Mouse (Mus musculus) heart, adult 9 months (tissue): ENCODE measurements around the gene Adck1.
"Not testable (repeated sequence)": the region's sequence is repeated elsewhere in the genome, so short reads cannot be mapped to it uniquely, and the experiment has no call there.

Experiments used
- DNase-seq, 2 experiments: peaks; one replicate each; pipeline ENCODE4 v3.0.0; 2022; ENCODE audit warnings: low spot score in 2 of 2

The Adck1 gene

GRCm38 (mm10) chr12:88360441-88361119 is at the start of gene Adck1:
Adck1 (plus strand) TSS chr12:88360554.
- peak; percentile 87 to 91 for DNase-seq

- DNase-seq: no peak
Observed at GRCm38 (mm10) chr12:88314556-88314955, 45.8 kb upstream of the Adck1 start.

DNA sequence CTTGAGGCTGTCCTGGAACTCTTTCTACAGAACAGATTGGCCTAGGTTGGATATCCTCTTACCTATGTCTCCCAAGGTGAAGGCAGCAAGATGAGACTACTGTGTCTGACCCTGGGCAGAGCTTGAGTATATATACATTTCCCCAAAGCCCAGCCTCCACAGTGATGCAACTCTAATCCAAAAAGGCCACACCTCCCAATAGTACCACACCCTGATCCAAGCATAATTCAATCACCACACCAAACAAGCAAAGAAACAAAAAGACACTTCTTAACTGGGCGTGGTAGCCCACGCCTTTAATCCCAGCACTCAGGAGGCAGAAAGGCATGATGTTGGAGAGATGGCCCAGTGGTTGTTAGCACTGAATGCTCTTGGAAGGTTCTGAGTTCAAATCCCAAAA is 36.4 kb upstream of the Adck1 start, which contains the start of gene Gm5039:
Gene Gm5039, minus strand, starts transcription at position 101 of the 400 bp plus-strand sequence.
- not testable (repeated sequence) for DNase-seq

DNA sequence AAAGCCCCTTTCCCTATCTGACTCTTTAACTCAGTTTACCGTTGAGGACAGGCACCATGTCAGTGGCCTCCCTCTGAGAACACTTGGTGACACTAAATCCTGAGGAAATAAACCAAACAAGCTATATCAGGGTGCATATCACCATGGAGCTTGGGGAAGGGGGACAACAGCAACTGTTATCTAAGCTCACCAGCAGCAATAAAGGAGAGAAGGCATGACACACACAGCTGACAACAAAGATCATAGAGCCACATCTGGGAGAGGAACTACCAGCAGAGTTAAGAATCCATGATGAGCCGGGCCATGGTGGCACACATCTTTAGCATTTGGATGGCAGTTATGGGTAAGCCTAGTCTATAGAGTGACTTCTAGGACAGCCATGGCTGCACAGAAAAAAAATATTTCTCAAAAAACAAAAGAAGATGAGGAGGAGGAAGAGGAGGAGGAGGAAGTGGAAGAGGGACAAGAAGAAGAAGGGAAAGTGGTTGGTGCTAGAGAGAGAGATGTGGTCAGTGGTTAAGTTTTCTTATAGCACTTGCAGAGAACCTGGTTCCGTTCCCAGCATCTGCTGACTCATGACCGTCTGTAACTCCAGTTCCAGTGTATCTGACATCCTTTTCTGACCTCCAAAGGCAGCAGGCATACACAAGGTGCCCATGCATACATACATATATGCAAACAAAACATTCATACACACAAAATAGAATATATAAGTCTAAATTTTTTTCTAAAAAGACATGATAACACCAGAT is 23.5 kb upstream of the Adck1 start:
- not testable (repeated sequence) for DNase-seq

DNA sequence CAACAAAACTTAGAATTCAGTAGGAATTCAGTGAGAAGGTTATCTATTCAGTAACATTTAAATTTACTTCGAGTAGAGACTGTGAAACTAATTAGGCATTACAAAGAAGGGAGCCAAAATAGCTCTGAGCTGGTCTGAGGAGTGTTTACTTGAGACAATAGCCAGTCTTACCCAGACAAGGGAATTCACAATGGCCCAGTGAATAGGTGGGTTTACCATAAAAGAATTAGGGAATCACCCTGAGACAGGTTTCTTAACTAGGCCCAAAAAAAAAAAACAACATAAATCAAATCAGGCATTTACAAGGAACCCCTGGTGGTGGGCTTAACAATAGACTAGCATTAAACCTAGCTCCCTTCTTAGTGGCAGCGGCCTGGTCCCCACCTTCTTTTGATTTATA is 19.1 kb upstream of the Adck1 start:
- not testable (repeated sequence) for DNase-seq

DNA sequence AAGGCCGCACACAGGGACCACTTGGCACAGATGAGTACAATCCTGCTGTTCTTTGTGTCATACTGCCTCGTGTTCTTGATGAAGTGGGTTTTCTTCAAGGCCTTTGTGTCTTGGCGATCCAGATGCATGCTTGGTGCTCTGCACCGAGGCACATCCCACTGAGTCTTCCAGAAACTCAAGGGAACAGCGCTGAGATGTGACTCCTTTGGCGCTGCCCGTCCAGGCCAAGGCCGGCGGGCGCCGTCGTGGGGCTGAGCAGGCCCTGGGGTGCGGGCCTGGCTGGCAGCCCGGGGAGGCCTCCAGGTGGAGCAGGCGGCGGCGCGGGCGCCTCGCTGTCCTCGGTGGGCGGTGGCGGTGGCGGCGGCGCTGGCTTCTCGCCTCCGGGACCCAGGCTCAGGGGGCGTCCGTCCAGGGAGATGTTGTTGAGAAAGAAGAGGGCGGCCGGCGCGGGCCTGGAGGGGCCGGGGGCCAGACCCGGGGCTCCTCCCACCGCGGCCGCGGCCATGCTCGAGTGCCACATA is 6.1 kb upstream of the Adck1 start:
- DNase-seq: no peak

GRCm38 (mm10) chr12:88361120-88361445 is 729 bp downstream of the Adck1 start:
- no peak for DNase-seq

GRCm38 (mm10) chr12:88367673-88368072 is 7.3 kb downstream of the Adck1 start:
- no peak for DNase-seq

- DNase-seq: no peak
Observed at GRCm38 (mm10) chr12:88368618-88369017, 8.3 kb downstream of the Adck1 start.

DNA sequence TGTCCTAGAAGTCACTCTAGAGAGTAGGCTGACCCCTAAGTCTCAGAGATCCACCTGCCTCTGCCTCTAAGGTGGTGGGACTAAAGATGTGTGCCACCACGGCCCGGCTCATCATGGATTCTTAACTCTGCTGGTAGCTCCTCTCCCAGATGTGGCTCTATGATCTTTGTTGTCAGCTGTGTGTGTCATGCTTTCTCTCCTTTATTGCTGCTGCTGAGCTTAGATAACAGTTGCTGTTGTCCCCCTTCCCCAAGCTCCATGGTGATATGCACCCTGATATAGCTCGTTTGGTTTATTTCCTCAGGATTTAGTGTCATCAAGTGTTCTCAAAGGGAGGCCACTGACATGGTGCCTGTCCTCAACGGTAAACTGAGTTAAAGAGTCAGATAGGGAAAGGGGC is 9.3 kb downstream of the Adck1 start:
- DNase-seq: not testable (repeated sequence)

GRCm38 (mm10) chr12:88370321-88370720 is 10.0 kb downstream of the Adck1 start:
- not testable (repeated sequence) for DNase-seq

- no peak for DNase-seq
Observed at GRCm38 (mm10) chr12:88372018-88372417, 11.7 kb downstream of the Adck1 start.

- DNase-seq: no peak
Observed at GRCm38 (mm10) chr12:88376820-88377219, 16.5 kb downstream of the Adck1 start.

DNA sequence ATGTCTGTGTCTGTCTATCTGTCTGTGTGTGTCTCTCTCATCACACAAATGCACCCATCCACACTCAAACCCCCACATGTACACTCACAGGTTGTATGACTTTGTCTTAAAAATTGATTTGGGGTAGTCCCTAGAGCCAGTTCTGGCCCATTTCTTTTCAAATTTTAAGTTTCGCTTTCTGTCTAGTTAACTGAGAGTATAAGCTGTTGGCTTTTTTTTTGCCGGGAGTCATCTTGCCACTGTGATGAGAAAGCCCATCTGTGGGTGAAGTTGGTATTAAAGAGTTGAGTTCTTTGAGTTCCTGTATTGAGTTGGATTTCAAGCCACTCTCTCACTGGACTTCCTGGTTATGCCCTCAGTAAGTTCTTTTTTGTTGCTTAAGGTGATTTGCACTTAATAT is 17.9 kb downstream of the Adck1 start:
- no peak for DNase-seq

DNA sequence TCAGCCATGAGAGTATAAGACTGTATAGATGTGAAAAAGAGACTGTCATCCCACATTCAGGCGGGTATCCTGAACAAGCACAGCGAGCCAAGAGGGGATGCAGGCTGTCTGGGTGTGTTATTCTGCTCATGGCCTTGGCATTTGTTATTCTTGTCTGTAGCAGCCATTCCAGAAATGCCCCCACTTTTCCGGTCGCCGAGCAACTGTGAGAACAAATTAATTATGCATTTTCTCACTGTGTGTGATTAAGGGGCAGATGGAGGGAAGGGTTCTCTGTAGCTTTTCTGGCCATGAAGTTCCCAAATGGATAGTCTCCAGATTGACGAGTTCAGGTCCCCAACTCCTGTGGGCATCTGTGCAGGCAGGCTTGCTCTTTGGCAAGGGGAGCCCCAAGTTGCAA is 28.5 kb downstream of the Adck1 start:
- no peak for DNase-seq

- DNase-seq: no peak
Observed at GRCm38 (mm10) chr12:88398658-88399057, 38.3 kb downstream of the Adck1 start.

- DNase-seq: peak; percentile 45 to 69
Observed at GRCm38 (mm10) chr12:88403541-88403940, 43.2 kb downstream of the Adck1 start.

GRCm38 (mm10) chr12:88405113-88405512 is 44.8 kb downstream of the Adck1 start:
- DNase-seq: peak in 1 of 2 experiments; percentile 35

- no peak for DNase-seq
Observed at GRCm38 (mm10) chr12:88407996-88408322, 47.6 kb downstream of the Adck1 start.

- no peak for DNase-seq
Observed at GRCm38 (mm10) chr12:88408323-88409047, 48.1 kb downstream of the Adck1 start.

GRCm38 (mm10) chr12:88413239-88413638 is 52.9 kb downstream of the Adck1 start:
- no peak for DNase-seq

GRCm38 (mm10) chr12:88419912-88420621 is 59.7 kb downstream of the Adck1 start:
- peak in 1 of 2 experiments; percentile 8 for DNase-seq
